Mouse (Mus musculus) lung, postnatal 0 days (tissue): ENCODE measurements around the gene Usp48.

Source experiments
- CTCF ChIP-seq: IDR thresholded peaks from 2 replicates; pipeline ENCODE4 v1.5.1; 2016; ENCODE audit warnings: antibody characterized with exemption, mild to moderate bottlenecking
- EP300 ChIP-seq: IDR thresholded peaks from 2 replicates; pipeline ENCODE4 v1.6.1; 2016; ENCODE audit warnings: antibody characterized with exemption, mild to moderate bottlenecking, control low read depth

DNA sequence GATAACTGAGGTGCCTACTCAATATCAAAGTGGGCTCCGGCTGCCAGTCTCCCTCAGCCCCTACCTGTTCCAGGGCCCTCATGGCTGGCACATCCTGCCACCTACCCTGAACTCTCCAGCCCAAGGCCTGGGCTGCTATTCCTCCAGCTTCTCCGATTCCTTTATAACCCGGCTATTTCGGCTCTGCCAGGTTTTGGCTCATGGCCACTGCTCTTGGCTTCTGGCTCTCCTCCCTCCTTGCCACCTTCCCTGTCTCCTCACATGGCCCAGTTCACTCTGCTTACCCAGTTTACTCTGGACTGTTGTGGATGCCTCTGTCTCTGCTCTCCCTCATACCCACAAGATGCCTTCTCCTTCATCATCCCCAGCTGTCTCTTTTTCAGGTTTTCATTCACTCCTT, 2.6 kb upstream of the Usp48 start:
- no peak for TF ChIP-seq EP300
- no peak for TF ChIP-seq CTCF
